Mouse (Mus musculus): Measurements from ENCODE around the gene Per2. TPM values are rescaled to one million over a fixed set of nuclear protein-coding genes. Genes with fewer than 3 reads are reported as not detected.
"Not testable (repeated sequence)": the region's sequence is repeated elsewhere in the genome, so short reads cannot be mapped to it uniquely, and the experiment has no call there.

Per2 gene
- polyA plus RNA-seq, 1 experiment from 2014 or later: 0.47 TPM

GRCm38 (mm10) chr1:91478145-91478544, 19.0 kb upstream of the Per2 start:
- H3K27ac ChIP-seq; H3K4me3 ChIP-seq (ENCODE audit: inconsistent target); H3K79me2 ChIP-seq (ENCODE audit: inconsistent target); H3K36me3 ChIP-seq (ENCODE audit: inconsistent target): not testable (repeated sequence)
- WGBS (ENCODE audit: missing documents): 98% methylated on average over 7 of the region's 13 CpGs

GRCm38 (mm10) chr1:91469888-91470419, 10.8 kb upstream of the Per2 start:
- Histone ChIP-seq H3K4me3 (ENCODE audit: inconsistent target) (no peak overlapping the region), H3K36me3 (ENCODE audit: inconsistent target) (no peaks in the 10 kb centered on the region), H3K27ac (no peak overlapping the region), H3K79me2 (ENCODE audit: inconsistent target) (no peaks in the 10 kb centered on the region)
- WGBS (ENCODE audit: missing documents): 97% methylated on average over 4 of the region's 4 CpGs

GRCm38 (mm10) chr1:91466186-91466585, 7.1 kb upstream of the Per2 start:
- Histone ChIP-seq H3K36me3 (ENCODE audit: inconsistent target) (no peaks in the 10 kb centered on the region), H3K27ac (no peak overlapping the region), H3K4me3 (ENCODE audit: inconsistent target) (no peak overlapping the region), H3K79me2 (ENCODE audit: inconsistent target) (no peaks in the 10 kb centered on the region)
- WGBS (ENCODE audit: missing documents): 98% methylated on average over 6 of the region's 6 CpGs

GRCm38 (mm10) chr1:91465244-91465643, 6.1 kb upstream of the Per2 start:
- H3K79me2 ChIP-seq (ENCODE audit: inconsistent target): no peaks in the 10 kb centered on the region
- WGBS (ENCODE audit: missing documents): 38% methylated on average over 1 of the region's 1 CpGs
- no peak overlapping the region for H3K4me3 ChIP-seq (ENCODE audit: inconsistent target)
- no peaks in the 10 kb centered on the region for H3K36me3 ChIP-seq (ENCODE audit: inconsistent target)
- H3K27ac ChIP-seq: no peak overlapping the region

GRCm38 (mm10) chr1:91464436-91464835, 5.3 kb upstream of the Per2 start:
- Histone ChIP-seq H3K4me3 (ENCODE audit: inconsistent target) (no peak overlapping the region), H3K36me3 (ENCODE audit: inconsistent target) (no peaks in the 10 kb centered on the region), H3K79me2 (ENCODE audit: inconsistent target) (no peaks in the 10 kb centered on the region), H3K27ac (no peak overlapping the region)
- 82% methylated on average over 5 of the region's 5 CpGs for WGBS (ENCODE audit: missing documents)

- 93% methylated on average over 13 of the region's 13 CpGs for WGBS (ENCODE audit: missing documents)
- H3K27ac ChIP-seq: no peak overlapping the region
Measured at GRCm38 (mm10) chr1:91463336-91463995, 4.3 kb upstream of the Per2 start.

GRCm38 (mm10) chr1:91460564-91460963, 1.4 kb upstream of the Per2 start:
- Histone ChIP-seq H3K4me3 (ENCODE audit: inconsistent target) (no peak overlapping the region), H3K27ac (no peak overlapping the region), H3K79me2 (ENCODE audit: inconsistent target) (no peaks in the 10 kb centered on the region), H3K36me3 (ENCODE audit: inconsistent target) (no peaks in the 10 kb centered on the region)
- WGBS (ENCODE audit: missing documents): 78% methylated on average over 4 of the region's 4 CpGs

More at GRCm38 (mm10) chr1:91463336-91463995, 4.3 kb upstream of the Per2 start:
- Histone ChIP-seq H3K4me3 (ENCODE audit: inconsistent target) (no peak overlapping the region), H3K36me3 (ENCODE audit: inconsistent target) (no peaks in the 10 kb centered on the region), H3K79me2 (ENCODE audit: inconsistent target) (no peaks in the 10 kb centered on the region)

GRCm38 (mm10) chr1:91460069-91460468, 945 bp upstream of the Per2 start:
- Histone ChIP-seq H3K27ac (no peak overlapping the region), H3K4me3 (ENCODE audit: inconsistent target) (no peak overlapping the region)
- 30% methylated on average over 7 of the region's 7 CpGs for WGBS (ENCODE audit: missing documents)

GRCm38 (mm10) chr1:91458223-91458861, 782 bp downstream of the Per2 start:
- peak overlapping the region; percentile 30 for H3K4me3 ChIP-seq (ENCODE audit: inconsistent target)
- no peak overlapping the region for H3K27ac ChIP-seq
- H3K36me3 ChIP-seq (ENCODE audit: inconsistent target): no peaks in the 10 kb centered on the region
- H3K79me2 ChIP-seq (ENCODE audit: inconsistent target): no peaks in the 10 kb centered on the region
- WGBS (ENCODE audit: missing documents): 37% methylated on average over 8 of the region's 8 CpGs

More at GRCm38 (mm10) chr1:91460069-91460468, 945 bp upstream of the Per2 start:
- Histone ChIP-seq H3K36me3 (ENCODE audit: inconsistent target) (no peaks in the 10 kb centered on the region), H3K79me2 (ENCODE audit: inconsistent target) (no peaks in the 10 kb centered on the region)

- WGBS (ENCODE audit: missing documents): 61% methylated on average over 5 of the region's 5 CpGs
- no peaks in the 10 kb centered on the region for H3K79me2 ChIP-seq (ENCODE audit: inconsistent target)
- H3K4me3 ChIP-seq (ENCODE audit: inconsistent target): no peak overlapping the region
- no peak overlapping the region for H3K27ac ChIP-seq
- H3K36me3 ChIP-seq (ENCODE audit: inconsistent target): no peaks in the 10 kb centered on the region
Measured at GRCm38 (mm10) chr1:91457698-91458097, 1.4 kb downstream of the Per2 start.

GRCm38 (mm10) chr1:91457116-91457515, 2.0 kb downstream of the Per2 start:
- H3K4me3 ChIP-seq (ENCODE audit: inconsistent target): no peak overlapping the region
- WGBS (ENCODE audit: missing documents): 96% methylated on average over 4 of the region's 4 CpGs
- no peaks in the 10 kb centered on the region for H3K79me2 ChIP-seq (ENCODE audit: inconsistent target)
- H3K36me3 ChIP-seq (ENCODE audit: inconsistent target): no peaks in the 10 kb centered on the region
- H3K27ac ChIP-seq: no peak overlapping the region

- Histone ChIP-seq H3K27ac (peak overlapping the region; percentile 38), H3K36me3 (ENCODE audit: inconsistent target) (no peaks in the 10 kb centered on the region), H3K4me3 (ENCODE audit: inconsistent target) (no peak overlapping the region), H3K79me2 (ENCODE audit: inconsistent target) (no peaks in the 10 kb centered on the region)
- 12% methylated on average over 11 of the region's 11 CpGs for WGBS (ENCODE audit: missing documents)
Measured at GRCm38 (mm10) chr1:91456301-91456801, 2.8 kb downstream of the Per2 start.

- Histone ChIP-seq H3K36me3 (ENCODE audit: inconsistent target) (no peaks in the 10 kb centered on the region), H3K4me3 (ENCODE audit: inconsistent target) (no peak overlapping the region), H3K79me2 (ENCODE audit: inconsistent target) (no peaks in the 10 kb centered on the region), H3K27ac (peak overlapping the region; percentile 38)
- 87% methylated on average over 6 of the region's 7 CpGs for WGBS (ENCODE audit: missing documents)
Measured at GRCm38 (mm10) chr1:91455661-91456161, 3.4 kb downstream of the Per2 start.

- no peaks in the 10 kb centered on the region for H3K79me2 ChIP-seq (ENCODE audit: inconsistent target)
- no peaks in the 10 kb centered on the region for H3K36me3 ChIP-seq (ENCODE audit: inconsistent target)
- H3K4me3 ChIP-seq (ENCODE audit: inconsistent target): no peak overlapping the region
- 96% methylated on average over 3 of the region's 3 CpGs for WGBS (ENCODE audit: missing documents)
- H3K27ac ChIP-seq: no peak overlapping the region
Measured at GRCm38 (mm10) chr1:91454927-91455326, 4.2 kb downstream of the Per2 start.

- H3K36me3 ChIP-seq (ENCODE audit: inconsistent target): no peaks in the 10 kb centered on the region
- H3K27ac ChIP-seq: no peak overlapping the region
- no peak overlapping the region for H3K4me3 ChIP-seq (ENCODE audit: inconsistent target)
- no peaks in the 10 kb centered on the region for H3K79me2 ChIP-seq (ENCODE audit: inconsistent target)
- WGBS (ENCODE audit: missing documents): 90% methylated on average over 3 of the region's 3 CpGs
Measured at GRCm38 (mm10) chr1:91454366-91454765, 4.8 kb downstream of the Per2 start.

All from macrophage (primary cell).